Mouse (Mus musculus): Measurements from ENCODE around the gene Pcyt1a.

DNA sequence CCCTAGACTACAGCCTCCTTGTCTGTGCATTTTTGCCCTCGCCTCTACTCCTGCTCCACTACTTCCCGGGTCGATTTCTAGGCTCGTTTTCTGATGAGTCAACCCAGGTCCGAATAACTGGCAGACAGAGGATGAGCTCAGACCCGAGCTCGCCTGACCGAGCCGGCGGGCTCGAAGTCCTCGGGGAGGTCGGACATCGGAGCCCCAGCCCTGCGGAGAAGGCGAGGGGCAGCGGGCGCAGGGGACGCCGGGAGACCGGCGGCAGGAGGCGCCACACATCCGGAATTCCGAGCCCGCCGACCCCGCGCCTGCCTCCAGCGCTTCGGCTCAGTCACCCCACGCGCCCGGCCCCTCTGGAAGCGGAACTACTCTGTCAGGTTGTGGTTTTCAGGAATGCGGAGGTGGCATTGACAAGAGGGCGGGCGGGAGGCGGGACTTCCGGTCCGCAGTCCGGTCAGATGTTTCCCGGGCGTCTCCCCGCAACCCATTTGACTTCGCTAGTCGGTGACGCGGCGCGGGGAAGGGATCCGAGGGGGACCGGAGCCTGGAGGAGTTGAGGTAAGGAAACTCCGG lies at the start of gene Pcyt1a:
- peak; percentile 89; the same call in 1 of the 2 replicates for TF ChIP-seq FLI1 (IDR thresholded peaks at IDR 0.05; ENCODE audit: low read length)
- TF ChIP-seq GATA1 (IDR thresholded peaks at IDR 0.05; ENCODE audit: borderline replicate concordance, low read length) = no peak
